Comparison of ENCODE assay signal across 1 mouse cellular context in the genomic region with DNA sequence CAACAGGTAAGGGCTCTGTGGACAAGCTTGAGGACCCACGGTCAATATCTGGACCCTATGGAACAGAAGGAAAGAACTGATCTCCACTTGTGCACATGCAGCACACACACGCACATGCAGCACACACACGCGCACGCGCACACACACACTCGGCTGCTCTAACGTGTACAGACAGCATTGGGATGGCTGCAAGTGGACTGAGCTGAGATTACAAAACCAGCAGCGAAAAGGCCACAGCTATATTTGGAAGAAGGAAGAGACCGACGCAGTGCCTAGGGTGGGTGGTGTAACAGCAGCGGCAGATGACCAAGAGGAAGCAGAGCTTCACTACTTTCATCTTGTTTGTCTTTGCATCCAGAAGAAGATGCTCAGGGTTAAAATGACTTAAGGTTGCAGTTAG.
TF ChIP-seq lines count a peak whose summit lies in the region.

No protein-coding gene starts in this region.

TF ChIP-seq in CH12.LX, 34 proteins besides CTCF, POLR2A, EP300 and RAD21 (continued from another document):
- peak; percentile 79 for TF ChIP-seq MEF2A (IDR thresholded peaks at IDR 0.05; ENCODE audit: borderline replicate concordance, low read depth, low read length)
- no peak for TF ChIP-seq TBP (conservative IDR thresholded peaks at IDR 0.05; ENCODE audit: low read depth, low read length)
- no peak for TF ChIP-seq USF1 (IDR thresholded peaks at IDR 0.05; ENCODE audit: low read depth, low read length)
- no peak for TF ChIP-seq ZKSCAN1 (IDR thresholded peaks at IDR 0.05; ENCODE audit: borderline replicate concordance, low read depth, low read length)
- TF ChIP-seq TCF12 (IDR thresholded peaks at IDR 0.05; ENCODE audit: low read depth, low read length): no peak
- no peak for TF ChIP-seq HCFC1 (IDR thresholded peaks at IDR 0.05; ENCODE audit: low read depth, low read length)
- 0 out of 2 replicates have a peak, but pooled peaks have one; percentile 37 for TF ChIP-seq ELF1 (IDR thresholded peaks at IDR 0.05; ENCODE audit: low read depth, low read length)
- no peak for TF ChIP-seq E2F4 (IDR thresholded peaks at IDR 0.05; ENCODE audit: insufficient replicate concordance, low read depth, low read length)
- TF ChIP-seq MAX (IDR thresholded peaks at IDR 0.05; ENCODE audit: low read length): no peak
- TF ChIP-seq ZC3H11A (IDR thresholded peaks at IDR 0.05; ENCODE audit: low read depth, low read length): no peak
- TF ChIP-seq CHD1 (IDR thresholded peaks at IDR 0.05; ENCODE audit: low read depth, low read length): no peak
- no peak for TF ChIP-seq ZMIZ1 (IDR thresholded peaks at IDR 0.05; ENCODE audit: low read depth, low read length)
- TF ChIP-seq NRF1 (IDR thresholded peaks at IDR 0.05; ENCODE audit: low read depth, low read length): peak; percentile 46
- no peak for TF ChIP-seq NELFE (IDR thresholded peaks at IDR 0.05; ENCODE audit: low read depth, low read length)
- no peak for TF ChIP-seq SIN3A (IDR thresholded peaks at IDR 0.05; ENCODE audit: low read length)
- TF ChIP-seq MXI1 (IDR thresholded peaks at IDR 0.05; ENCODE audit: low read depth, low read length): 0 out of 2 replicates have a peak, but pooled peaks have one; percentile 26
- no peak for TF ChIP-seq ZNF384 (IDR thresholded peaks at IDR 0.05; ENCODE audit: low read depth, low read length)
- TF ChIP-seq USF2 (conservative IDR thresholded peaks at IDR 0.05; ENCODE audit: low read depth, low read length): no peak
- TF ChIP-seq JUN (IDR thresholded peaks at IDR 0.05; ENCODE audit: insufficient read depth, low read depth, low read length): no peak
- TF ChIP-seq RCOR1 (conservative IDR thresholded peaks at IDR 0.05; ENCODE audit: low read depth, low read length): no peak
- peak; percentile 83 for TF ChIP-seq BHLHE40 (IDR thresholded peaks at IDR 0.05; ENCODE audit: low read depth, low read length)
- TF ChIP-seq MYC (IDR thresholded peaks at IDR 0.05; ENCODE audit: low read depth, low read length): 0 out of 2 replicates have a peak, but pooled peaks have one; percentile 27
- TF ChIP-seq KAT2A (IDR thresholded peaks at IDR 0.05; ENCODE audit: insufficient replicate concordance, low read length): no peak
- TF ChIP-seq MAZ (IDR thresholded peaks at IDR 0.05; ENCODE audit: low read depth, low read length): no peak
TF ChIP-seq in CH12.LX: peak in this region for 6.
